Comparison of ENCODE assay signal across 23 mouse cellular contexts in the genomic region with DNA sequence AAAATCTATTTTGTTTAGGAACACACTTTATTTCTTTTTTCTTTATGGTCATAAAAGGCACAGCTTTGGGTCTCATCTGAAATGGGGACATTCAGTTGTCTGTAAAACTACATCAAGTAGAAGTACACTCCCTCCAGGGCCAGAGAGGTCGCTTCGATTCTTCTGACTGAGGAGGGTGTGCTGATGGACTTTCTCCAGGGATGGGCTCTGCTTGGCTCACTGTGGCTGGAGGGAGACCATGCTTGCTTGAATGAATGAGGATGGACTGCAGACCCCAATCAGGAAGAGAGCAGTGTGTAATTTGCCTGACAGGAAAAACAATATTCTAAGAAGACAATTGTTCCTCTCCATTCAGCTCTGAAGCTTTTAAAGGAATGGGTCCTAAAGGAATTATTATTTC.
DNase-seq lines count a peak whose midpoint lies in the region; ATAC-seq and TF ChIP-seq lines count a peak whose summit lies in the region.
"Had no signal": no experiment of that assay in that cellular context is flagged by ENCODE, and none has a peak within 500 bp of the region (broad histone marks: within the 10 kb centered on the region; RNA-seq: fewer than 3 reads in every experiment).

No protein-coding gene starts in this region.

- H3K4me3 ChIP-seq in heart, embryonic 14.5 days (ENCODE audit: control insufficient read depth in 1 of 2, insufficient read depth in 1 of 2, low read depth in 1 of 2, low read length in 2 of 2) = no peak overlapping the region
- H3K4me3 ChIP-seq in kidney, embryonic 15.5 days (replicated peaks) = no peak overlapping the region
- H3K4me3 ChIP-seq in kidney, adult 2 months (ENCODE audit: insufficient read depth, low read depth, low read length) = no peak overlapping the region
- no peak overlapping the region for H3K4me3 ChIP-seq in midbrain, embryonic 12.5 days
- no peak overlapping the region for H3K4me3 ChIP-seq in midbrain, embryonic 15.5 days
- H3K4me3 ChIP-seq in midbrain, embryonic 14.5 days (replicated peaks; ENCODE audit: low read depth, low read length) = no peak overlapping the region
- H3K4me3 ChIP-seq: embryonic facial prominence, embryonic 13.5 days; erythroblast, embryonic 14.5 days; forebrain, embryonic 12.5 days; left cerebral cortex, adult 2 months; liver, embryonic 13.5 days; lung, embryonic 15.5 days had no signal

- intact Hi-C loops in heart, postnatal 36 days (cut with DNase I) = no loop called here

- ATAC-seq in heart, embryonic 14.5 days (ENCODE audit: insufficient number of reproducible peaks, insufficient read depth, low FRiP score, low read depth) = no peak
- peak; percentile 26; the same call in 1 of the 2 replicates for ATAC-seq in kidney, embryonic 15.5 days (replicated peaks; ENCODE audit: low FRiP score)
- ATAC-seq in midbrain, embryonic 12.5 days (ENCODE audit: low FRiP score, low read depth) = peak; percentile 74; the same call in 1 of the 2 replicates
- no peak for ATAC-seq in midbrain, embryonic 15.5 days (replicated peaks)
- no peak for ATAC-seq in midbrain, embryonic 14.5 days (ENCODE audit: low FRiP score, low TSS enrichment)
- ATAC-seq: CD4-positive, CD25-positive, alpha-beta regulatory T cell, adult 4 months had no signal

- H3K36me3 ChIP-seq in heart, embryonic 14.5 days (ENCODE audit: control insufficient read depth, insufficient read depth, low read length) = no peaks in the 10 kb centered on the region
- no peaks in the 10 kb centered on the region for H3K36me3 ChIP-seq in kidney, embryonic 15.5 days
- H3K36me3 ChIP-seq in kidney, adult 2 months (ENCODE audit: control insufficient read depth, insufficient read depth, low read length) = no peaks in the 10 kb centered on the region
- no peaks in the 10 kb centered on the region for H3K36me3 ChIP-seq in midbrain, embryonic 12.5 days
- no peaks in the 10 kb centered on the region for H3K36me3 ChIP-seq in midbrain, embryonic 15.5 days (replicated peaks)
- H3K36me3 ChIP-seq in midbrain, embryonic 14.5 days (ENCODE audit: control insufficient read depth, insufficient read depth, low read length) = no peaks in the 10 kb centered on the region
- H3K36me3 ChIP-seq: embryonic facial prominence, embryonic 13.5 days; forebrain, embryonic 12.5 days; liver, embryonic 13.5 days; lung, embryonic 15.5 days had no signal

- no peaks in the 10 kb centered on the region; a peak in 1 of 4 replicates for H3K4me1 ChIP-seq in heart, embryonic 14.5 days (ENCODE audit: control insufficient read depth in 2 of 2, insufficient read depth in 2 of 2, low read length in 2 of 2)
- H3K4me1 ChIP-seq in kidney, embryonic 15.5 days = peaks cover 30% of the 10 kb centered on the region
- H3K4me1 ChIP-seq in kidney, adult 2 months (ENCODE audit: control insufficient read depth, insufficient read depth, low read length) = no peaks in the 10 kb centered on the region
- peaks cover 19% of the 10 kb centered on the region for H3K4me1 ChIP-seq in midbrain, embryonic 12.5 days
- peaks cover 16% of the 10 kb centered on the region for H3K4me1 ChIP-seq in midbrain, embryonic 15.5 days
- H3K4me1 ChIP-seq in midbrain, embryonic 14.5 days (ENCODE audit: control insufficient read depth, insufficient read depth, low read length) = peaks cover 16% of the 10 kb centered on the region
- H3K4me1 ChIP-seq: liver, embryonic 13.5 days had no signal

- no peak overlapping the region for H3K27ac ChIP-seq in heart, embryonic 14.5 days (replicated peaks in 1 of 2; ENCODE audit: control insufficient read depth in 1 of 2, insufficient read depth in 1 of 2, low read depth in 2 of 2, low read length in 2 of 2)
- H3K27ac ChIP-seq in kidney, embryonic 15.5 days = peak overlapping the region; percentile 69
- no peak overlapping the region for H3K27ac ChIP-seq in kidney, adult 2 months (ENCODE audit: insufficient read depth, low read depth, low read length)
- peak overlapping the region; percentile 11; the same call in 1 of the 2 replicates for H3K27ac ChIP-seq in midbrain, embryonic 12.5 days (replicated peaks)
- H3K27ac ChIP-seq in midbrain, embryonic 15.5 days = no peak overlapping the region
- H3K27ac ChIP-seq in midbrain, embryonic 14.5 days (replicated peaks; ENCODE audit: low read depth, low read length) = no peak overlapping the region
- H3K27ac ChIP-seq: embryonic facial prominence, embryonic 13.5 days; left cerebral cortex, adult 2 months; liver, embryonic 13.5 days; macrophage had no signal

- WGBS in heart, embryonic 14.5 days = 32% methylated on average over 2 of the region's 2 CpGs
- 34% methylated on average over 2 of the region's 2 CpGs for WGBS in kidney, embryonic 15.5 days
- WGBS in kidney, adult 2 months = 55% methylated on average over 2 of the region's 2 CpGs
- 41% methylated on average over 2 of the region's 2 CpGs for WGBS in midbrain, embryonic 12.5 days
- 24% methylated on average over 2 of the region's 2 CpGs for WGBS in midbrain, embryonic 15.5 days
- 38% methylated on average over 2 of the region's 2 CpGs for WGBS in midbrain, embryonic 14.5 days

- peak overlapping the region; percentile 9; the same call in 1 of the 2 replicates for H3K4me2 ChIP-seq in heart, embryonic 14.5 days (ENCODE audit: low read length)
- no peak overlapping the region for H3K4me2 ChIP-seq in kidney, embryonic 15.5 days
- H3K4me2 ChIP-seq in midbrain, embryonic 12.5 days (replicated peaks) = no peak overlapping the region
- H3K4me2 ChIP-seq in midbrain, embryonic 15.5 days = no peak overlapping the region
- no peak overlapping the region for H3K4me2 ChIP-seq in midbrain, embryonic 14.5 days (ENCODE audit: low read length)
- H3K4me2 ChIP-seq: embryonic facial prominence, embryonic 13.5 days; forebrain, embryonic 12.5 days; heart, embryonic 11.5 days; liver, embryonic 13.5 days; lung, embryonic 15.5 days had no signal

- no peak for TF ChIP-seq POLR2A in kidney, adult 2 months (IDR thresholded peaks at IDR 0.05; ENCODE audit: low read depth, low read length)

- no peak for TF ChIP-seq CTCF in kidney, adult 2 months (conservative IDR thresholded peaks at IDR 0.05; ENCODE audit: insufficient read depth, insufficient read length, low read depth, low read length)

- no peaks in the 10 kb centered on the region for H3K27me3 ChIP-seq in heart, embryonic 14.5 days (ENCODE audit: control insufficient read depth, insufficient read depth, low read length)
- H3K27me3 ChIP-seq in kidney, embryonic 15.5 days = no peaks in the 10 kb centered on the region
- no peaks in the 10 kb centered on the region for H3K27me3 ChIP-seq in kidney, adult 2 months (replicated peaks; ENCODE audit: control insufficient read depth, insufficient read depth, low read length)
- no peaks in the 10 kb centered on the region for H3K27me3 ChIP-seq in midbrain, embryonic 12.5 days
- H3K27me3 ChIP-seq in midbrain, embryonic 15.5 days (replicated peaks) = no peaks in the 10 kb centered on the region
- no peaks in the 10 kb centered on the region for H3K27me3 ChIP-seq in midbrain, embryonic 14.5 days (ENCODE audit: control insufficient read depth, insufficient read depth, low read length)
- H3K27me3 ChIP-seq: embryonic facial prominence, embryonic 13.5 days; forebrain, embryonic 12.5 days; liver, embryonic 13.5 days; lung, embryonic 15.5 days had no signal

- H3K9ac ChIP-seq in heart, embryonic 14.5 days (ENCODE audit: low read length) = no peak overlapping the region
- no peak overlapping the region for H3K9ac ChIP-seq in kidney, embryonic 15.5 days
- no peak overlapping the region for H3K9ac ChIP-seq in midbrain, embryonic 12.5 days (replicated peaks)
- H3K9ac ChIP-seq in midbrain, embryonic 15.5 days = no peak overlapping the region
- no peak overlapping the region for H3K9ac ChIP-seq in midbrain, embryonic 14.5 days (replicated peaks; ENCODE audit: low read length)
- H3K9ac ChIP-seq: embryonic facial prominence, embryonic 13.5 days; forebrain, embryonic 12.5 days; liver, embryonic 13.5 days; lung, embryonic 15.5 days had no signal

- no peaks in the 10 kb centered on the region for H3K9me3 ChIP-seq in heart, embryonic 14.5 days (ENCODE audit: control insufficient read depth, low read length)
- H3K9me3 ChIP-seq in kidney, embryonic 15.5 days (replicated peaks) = no peaks in the 10 kb centered on the region
- no peaks in the 10 kb centered on the region for H3K9me3 ChIP-seq in midbrain, embryonic 12.5 days
- no peaks in the 10 kb centered on the region for H3K9me3 ChIP-seq in midbrain, embryonic 15.5 days
- H3K9me3 ChIP-seq in midbrain, embryonic 14.5 days (ENCODE audit: control insufficient read depth, low read length) = no peaks in the 10 kb centered on the region
- H3K9me3 ChIP-seq: embryonic facial prominence, embryonic 13.5 days; forebrain, embryonic 12.5 days; liver, embryonic 13.5 days; lung, embryonic 15.5 days had no signal

- no peak for DNase-seq in heart, postnatal 36 days
- no peak for DNase-seq in kidney, adult 2 months
- peak; percentile 14 for DNase-seq in midbrain, embryonic 14.5 days
- no peak for DNase-seq in urinary bladder, postnatal 36 days (ENCODE audit: low spot score in 2 of 2)
- DNase-seq: adrenal gland, postnatal 14 days; cerebellum, adult 8-10 months; cerebellum, postnatal 36 days; layer of hippocampus, adult 9-11 months; liver, embryonic 13.5 days; thymus, adult 2 months; thymus, postnatal 4 days had no signal

Comparison
In these comparisons a context has a peak if more than half of its experiments do, and no peak if none do; other contexts are left out.
1. ATAC-seq: peak in kidney, embryonic 15.5 days (single experiment) and midbrain, embryonic 12.5 days (single experiment); none in heart, embryonic 14.5 days (single experiment), midbrain, embryonic 15.5 days (single experiment) and midbrain, embryonic 14.5 days (single experiment).
2. H3K27ac ChIP-seq: peak in kidney, embryonic 15.5 days (single experiment) and midbrain, embryonic 12.5 days (single experiment); none in heart, embryonic 14.5 days (0 of 2), kidney, adult 2 months (single experiment), midbrain, embryonic 15.5 days (single experiment) and midbrain, embryonic 14.5 days (single experiment).